In the genomic region with DNA sequence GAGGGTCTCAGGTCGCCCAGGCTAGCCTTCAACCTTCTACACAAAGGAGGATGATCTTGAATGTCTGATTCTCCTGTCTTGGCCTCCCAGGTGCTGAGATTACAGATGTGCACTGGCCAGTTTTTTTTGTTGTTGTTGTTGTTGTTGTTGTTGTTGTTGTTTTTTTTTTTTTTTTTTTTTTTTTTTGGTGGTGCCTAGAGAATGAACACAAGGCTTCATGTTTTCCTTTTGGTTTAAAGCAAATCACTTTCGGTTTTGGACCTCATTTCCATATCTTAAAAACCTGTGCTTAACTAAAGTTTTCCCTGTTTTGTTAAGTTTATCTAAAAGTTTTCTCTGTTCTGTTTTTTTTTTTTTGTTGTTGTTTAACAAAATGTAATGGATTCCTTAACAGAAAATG, we compare ENCODE assay signal across 8 mouse cellular contexts. TPM values are rescaled to one million over a fixed set of nuclear protein-coding genes. Genes with fewer than 3 reads are reported as not detected.
DNase-seq lines count a peak whose midpoint lies in the region; ATAC-seq and TF ChIP-seq lines count a peak whose summit lies in the region.

No protein-coding gene starts in this region.

- TF ChIP-seq POLR2A in testis, adult 2 months (IDR thresholded peaks at IDR 0.05; ENCODE audit: control insufficient read depth, low read depth, low read length), result no peak

- H3K36me3 ChIP-seq in erythroblast, embryonic 14.5 days (ENCODE audit: control insufficient read depth), result peaks cover 51% of the 10 kb centered on the region
- peaks cover 1% of the 10 kb centered on the region for H3K36me3 ChIP-seq in testis, adult 2 months (ENCODE audit: control insufficient read depth, insufficient read depth, low read length)
- peaks cover 44% of the 10 kb centered on the region for H3K36me3 ChIP-seq in liver, embryonic 12.5 days

- no peak for DNase-seq in testis, postnatal 14 days (ENCODE audit: low spot score)
- DNase-seq in thymus, adult 18-20 months, result no peak
- no peak for DNase-seq in layer of hippocampus, adult 8-10 months (ENCODE audit: low spot score in 2 of 2)
- no peak for DNase-seq in thymus, postnatal 25 days

- peaks cover under 1% of the 10 kb centered on the region; the same call in 1 of the 2 replicates for H3K27me3 ChIP-seq in erythroblast, embryonic 14.5 days (ENCODE audit: control insufficient read depth)
- no peaks in the 10 kb centered on the region for H3K27me3 ChIP-seq in testis, adult 2 months (ENCODE audit: control insufficient read depth, insufficient read depth, low read length)
- H3K27me3 ChIP-seq in liver, embryonic 12.5 days (replicated peaks), result no peaks in the 10 kb centered on the region

- no peaks in the 10 kb centered on the region for H3K9me3 ChIP-seq in erythroblast, embryonic 14.5 days (ENCODE audit: control insufficient read depth, low read length)
- no peaks in the 10 kb centered on the region for H3K9me3 ChIP-seq in liver, embryonic 12.5 days (replicated peaks)

- WGBS in liver, embryonic 12.5 days (ENCODE audit: insufficient replicate concordance), result 13% methylated on average over 2 of the region's 2 CpGs

- no peak for TF ChIP-seq CTCF in testis, adult 2 months (IDR thresholded peaks at IDR 0.05; ENCODE audit: control insufficient read depth, insufficient read depth, insufficient replicate concordance, low read depth, low read length)

- peaks cover 49% of the 10 kb centered on the region for H3K4me1 ChIP-seq in erythroblast, embryonic 14.5 days (ENCODE audit: control insufficient read depth)
- peaks cover 22% of the 10 kb centered on the region for H3K4me1 ChIP-seq in testis, adult 2 months (ENCODE audit: control insufficient read depth, insufficient read depth, low read length)
- H3K4me1 ChIP-seq in liver, embryonic 12.5 days, result peaks cover 63% of the 10 kb centered on the region

- H3K27ac ChIP-seq in testis, adult 2 months (ENCODE audit: control insufficient read depth, insufficient read depth, low read depth, low read length), result no peak overlapping the region
- no peak overlapping the region for H3K27ac ChIP-seq in liver, embryonic 12.5 days

- H3K4me2 ChIP-seq in liver, embryonic 12.5 days, result peak overlapping the region; percentile 95

- H3K9ac ChIP-seq in liver, embryonic 12.5 days, result peak overlapping the region; percentile 97

- no peak for ATAC-seq in erythroblast, adult 5-6 weeks (replicated peaks; ENCODE audit: low FRiP score, poor library complexity, severe bottlenecking)
- no peak for ATAC-seq in liver, embryonic 12.5 days

- peak overlapping the region; percentile 89 for H3K4me3 ChIP-seq in erythroblast, embryonic 14.5 days (replicated peaks)
- peak overlapping the region; percentile 90 for H3K4me3 ChIP-seq in testis, adult 2 months (ENCODE audit: control insufficient read depth, low read depth, low read length)
- H3K4me3 ChIP-seq in liver, embryonic 12.5 days, result peak overlapping the region; percentile 96

RNA-seq across cellular contexts. Expression of a gene that starts 3.4 kb away (rescaled TPM):
- 2.2 and 2.5 TPM in 2 replicates for polyA plus RNA-seq in erythroblast, embryonic 14.5 days (2012)
- 9.8 and 10.2 TPM in 2 replicates for total RNA-seq in erythroblast, adult 5-6 weeks (2015; ENCODE audit: low replicate concordance)
- 10.9 and 13.8 TPM in 2 replicates for total RNA-seq in erythroblast, adult 5-6 weeks (2017; ENCODE audit: low replicate concordance)
- polyA plus RNA-seq in testis, adult 2 months (2012; rRNA removed), result 13.4 and 13.8 TPM in 2 replicates
- polyA plus RNA-seq in liver, embryonic 12.5 days (2016; fragmentation: Nextera tagmentation; extraction: Ambion mirVana), result 32.7 and 33.2 TPM in 2 replicates
- total RNA-seq in layer of hippocampus, adult 8-10 months (2022), result 10 to 100 TPM; 53.7 to 60.9 (median 57.8) TPM
